Mouse (Mus musculus): ENCODE data around the gene Apol8. TPM values are rescaled to one million over a fixed set of nuclear protein-coding genes. Genes with fewer than 3 reads are reported as not detected.

The Apol8 gene
- polyA plus RNA-seq, 1 experiment from 2014 or later, result 9.8 TPM

- no peaks in the 10 kb centered on the region for H3K9me3 ChIP-seq (ENCODE audit: low read length)
- no peaks in the 10 kb centered on the region for H3K27me3 ChIP-seq (ENCODE audit: insufficient read depth, low read length)
- DNase-seq, result no peak
- H3K4me3 ChIP-seq (ENCODE audit: low read depth, low read length), result no peak overlapping the region
- WGBS (ENCODE audit: insufficient replicate concordance), result 90% methylated on average over 13 of the region's 13 CpGs
- no peak overlapping the region for H3K4me2 ChIP-seq (ENCODE audit: low read depth, low read length)
- no peak overlapping the region for H3K27ac ChIP-seq (ENCODE audit: low read depth)
- H3K4me1 ChIP-seq (ENCODE audit: insufficient read depth), result peaks cover 26% of the 10 kb centered on the region
- H3K36me3 ChIP-seq (replicated peaks; ENCODE audit: insufficient read depth, low read length), result peaks cover 87% of the 10 kb centered on the region
- no peak for TF ChIP-seq EP300 (IDR thresholded peaks at IDR 0.05; ENCODE audit: low read depth)
- TF ChIP-seq CTCF (IDR thresholded peaks at IDR 0.05; ENCODE audit: low read depth), result no peak
- no peak for ATAC-seq
- no peak overlapping the region for H3K9ac ChIP-seq (replicated peaks)
These were observed 38.1 kb upstream of the Apol8 start for GRCm38 (mm10) chr15:77794908-77795356.

DNA sequence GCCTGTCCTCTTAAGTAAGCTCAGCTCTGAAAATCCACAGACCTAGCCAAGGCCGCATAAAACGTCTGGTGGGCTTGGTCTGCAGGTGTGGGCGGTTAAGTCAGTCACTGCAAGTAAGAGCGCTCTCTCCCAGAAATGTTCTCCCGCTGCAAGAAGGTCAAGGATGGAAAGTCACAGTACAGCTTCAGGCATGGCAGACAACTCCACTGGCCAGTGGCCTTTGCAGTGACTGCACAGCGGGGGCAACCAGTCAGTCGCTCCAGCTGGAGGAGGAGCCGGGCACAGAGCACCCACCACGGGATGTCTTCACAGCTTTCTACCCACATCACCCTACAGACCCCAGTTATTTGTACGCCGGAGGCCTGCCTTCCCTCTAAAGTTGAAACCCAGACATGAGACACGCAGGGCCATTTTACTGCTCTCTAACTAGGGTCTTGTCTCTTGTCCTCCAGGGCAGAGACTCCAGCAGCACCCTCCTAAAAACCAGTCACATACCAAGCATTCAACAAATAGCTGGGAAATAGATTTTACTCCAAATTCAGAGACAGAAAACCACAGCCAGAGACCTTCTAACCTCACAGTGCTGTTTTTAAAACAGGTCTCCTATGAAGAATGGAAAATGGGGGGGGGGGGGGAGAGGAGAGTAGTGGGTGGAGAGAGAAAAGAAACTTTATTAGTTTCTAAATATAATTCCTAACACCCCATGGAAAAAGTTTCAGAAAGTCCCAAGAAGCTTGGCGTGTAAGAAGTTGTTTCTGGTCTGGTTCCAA lies 37.5 kb upstream of the Apol8 start:
- H3K36me3 ChIP-seq (replicated peaks; ENCODE audit: insufficient read depth, low read length), result peaks cover 87% of the 10 kb centered on the region
- no peak overlapping the region for H3K27ac ChIP-seq (ENCODE audit: low read depth)

GRCm38 (mm10) chr15:77793554-77793953 lies 36.8 kb upstream of the Apol8 start:
- no peak overlapping the region for H3K4me2 ChIP-seq (ENCODE audit: low read depth, low read length)
- no peaks in the 10 kb centered on the region for H3K9me3 ChIP-seq (ENCODE audit: low read length)
- no peak for TF ChIP-seq EP300 (IDR thresholded peaks at IDR 0.05; ENCODE audit: low read depth)
- no peak for TF ChIP-seq CTCF (IDR thresholded peaks at IDR 0.05; ENCODE audit: low read depth)
- no peak overlapping the region for H3K9ac ChIP-seq (replicated peaks)
- H3K27me3 ChIP-seq (ENCODE audit: insufficient read depth, low read length), result no peaks in the 10 kb centered on the region
- no peak overlapping the region for H3K4me3 ChIP-seq (ENCODE audit: low read depth, low read length)
- ATAC-seq (no peak), DNase-seq (no peak)
- H3K4me1 ChIP-seq (ENCODE audit: insufficient read depth), result peaks cover 12% of the 10 kb centered on the region
- WGBS (ENCODE audit: insufficient replicate concordance), result 87% methylated on average over 7 of the region's 7 CpGs
- H3K36me3 ChIP-seq (replicated peaks; ENCODE audit: insufficient read depth, low read length), result peaks cover 89% of the 10 kb centered on the region
- no peak overlapping the region for H3K27ac ChIP-seq (ENCODE audit: low read depth)

More for the DNA sequence above, 37.5 kb upstream of the Apol8 start:
- Histone ChIP-seq H3K4me1 (ENCODE audit: insufficient read depth) (peaks cover 20% of the 10 kb centered on the region), H3K4me2 (ENCODE audit: low read depth, low read length) (no peak overlapping the region), H3K9me3 (ENCODE audit: low read length) (no peaks in the 10 kb centered on the region), H3K27me3 (ENCODE audit: insufficient read depth, low read length) (no peaks in the 10 kb centered on the region), H3K9ac (replicated peaks) (no peak overlapping the region), H3K4me3 (ENCODE audit: low read depth, low read length) (no peak overlapping the region)
- WGBS (ENCODE audit: insufficient replicate concordance), result 83% methylated on average over 13 of the region's 13 CpGs
- no peak for DNase-seq
- TF ChIP-seq CTCF (IDR thresholded peaks at IDR 0.05; ENCODE audit: low read depth) (no peak), EP300 (IDR thresholded peaks at IDR 0.05; ENCODE audit: low read depth) (no peak)
- no peak for ATAC-seq

DNA sequence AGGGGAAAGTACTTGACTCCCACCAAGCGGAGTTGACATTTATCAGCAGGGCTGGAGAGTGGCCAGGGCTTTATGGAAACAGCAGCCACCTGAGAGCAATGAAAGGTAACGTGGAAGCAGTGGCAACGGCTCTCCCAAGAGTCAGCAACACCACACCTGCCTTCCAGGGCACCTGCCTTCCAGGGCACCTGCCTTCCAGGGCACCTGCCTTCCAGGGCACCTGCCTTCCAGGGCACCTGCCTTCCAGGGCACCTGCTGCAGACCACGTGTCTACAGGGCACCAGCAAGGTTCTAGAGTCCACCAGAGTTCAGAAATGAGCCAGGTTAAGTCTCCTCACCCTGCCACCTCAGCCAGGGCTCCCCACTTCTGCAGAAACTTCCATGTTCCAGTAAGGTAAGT lies 36.3 kb upstream of the Apol8 start:
- H3K27ac ChIP-seq (ENCODE audit: low read depth), result no peak overlapping the region
- no peak for DNase-seq
- H3K4me3 ChIP-seq (ENCODE audit: low read depth, low read length), result no peak overlapping the region
- no peaks in the 10 kb centered on the region for H3K9me3 ChIP-seq (ENCODE audit: low read length)
- no peak overlapping the region for H3K4me2 ChIP-seq (ENCODE audit: low read depth, low read length)
- WGBS (ENCODE audit: insufficient replicate concordance), result 82% methylated on average over 4 of the region's 4 CpGs
- peaks cover 8% of the 10 kb centered on the region; the same call in 1 of the 2 replicates for H3K4me1 ChIP-seq (ENCODE audit: insufficient read depth)
- no peak overlapping the region for H3K9ac ChIP-seq (replicated peaks)
- no peak for ATAC-seq
- H3K36me3 ChIP-seq (replicated peaks; ENCODE audit: insufficient read depth, low read length), result peaks cover 94% of the 10 kb centered on the region
- TF ChIP-seq CTCF (IDR thresholded peaks at IDR 0.05; ENCODE audit: low read depth), result no peak
- no peak for TF ChIP-seq EP300 (IDR thresholded peaks at IDR 0.05; ENCODE audit: low read depth)
- H3K27me3 ChIP-seq (ENCODE audit: insufficient read depth, low read length), result no peaks in the 10 kb centered on the region

DNA sequence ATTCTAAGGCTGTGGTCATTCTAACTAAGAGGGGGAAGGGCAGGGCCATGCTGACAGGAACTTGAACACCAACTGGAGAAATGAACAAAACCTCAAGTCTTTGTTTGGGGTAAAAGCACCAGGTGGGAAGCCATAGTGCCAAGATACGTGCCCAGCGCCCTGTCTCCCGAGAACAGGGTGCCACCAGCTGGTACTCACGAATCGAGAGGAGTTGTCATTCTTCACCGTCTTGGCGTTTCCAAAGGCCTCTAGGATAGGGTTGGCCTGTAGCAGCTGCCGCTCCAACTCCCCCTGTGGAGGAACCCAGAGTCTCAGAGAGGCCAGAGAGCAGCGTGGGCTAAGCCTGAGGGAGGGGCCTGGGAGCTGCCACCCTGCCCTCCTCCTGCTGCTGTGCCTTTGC lies 35.3 kb upstream of the Apol8 start:
- Histone ChIP-seq H3K9me3 (ENCODE audit: low read length) (no peaks in the 10 kb centered on the region), H3K9ac (replicated peaks) (no peak overlapping the region), H3K4me3 (ENCODE audit: low read depth, low read length) (no peak overlapping the region), H3K36me3 (replicated peaks; ENCODE audit: insufficient read depth, low read length) (peaks cover 95% of the 10 kb centered on the region), H3K27me3 (ENCODE audit: insufficient read depth, low read length) (no peaks in the 10 kb centered on the region), H3K27ac (ENCODE audit: low read depth) (no peak overlapping the region), H3K4me1 (ENCODE audit: insufficient read depth) (no peaks in the 10 kb centered on the region), H3K4me2 (ENCODE audit: low read depth, low read length) (no peak overlapping the region)
- DNase-seq, result no peak
- TF ChIP-seq EP300 (IDR thresholded peaks at IDR 0.05; ENCODE audit: low read depth), result no peak
- 90% methylated on average over 9 of the region's 9 CpGs for WGBS (ENCODE audit: insufficient replicate concordance)
- ATAC-seq, result no peak

DNA sequence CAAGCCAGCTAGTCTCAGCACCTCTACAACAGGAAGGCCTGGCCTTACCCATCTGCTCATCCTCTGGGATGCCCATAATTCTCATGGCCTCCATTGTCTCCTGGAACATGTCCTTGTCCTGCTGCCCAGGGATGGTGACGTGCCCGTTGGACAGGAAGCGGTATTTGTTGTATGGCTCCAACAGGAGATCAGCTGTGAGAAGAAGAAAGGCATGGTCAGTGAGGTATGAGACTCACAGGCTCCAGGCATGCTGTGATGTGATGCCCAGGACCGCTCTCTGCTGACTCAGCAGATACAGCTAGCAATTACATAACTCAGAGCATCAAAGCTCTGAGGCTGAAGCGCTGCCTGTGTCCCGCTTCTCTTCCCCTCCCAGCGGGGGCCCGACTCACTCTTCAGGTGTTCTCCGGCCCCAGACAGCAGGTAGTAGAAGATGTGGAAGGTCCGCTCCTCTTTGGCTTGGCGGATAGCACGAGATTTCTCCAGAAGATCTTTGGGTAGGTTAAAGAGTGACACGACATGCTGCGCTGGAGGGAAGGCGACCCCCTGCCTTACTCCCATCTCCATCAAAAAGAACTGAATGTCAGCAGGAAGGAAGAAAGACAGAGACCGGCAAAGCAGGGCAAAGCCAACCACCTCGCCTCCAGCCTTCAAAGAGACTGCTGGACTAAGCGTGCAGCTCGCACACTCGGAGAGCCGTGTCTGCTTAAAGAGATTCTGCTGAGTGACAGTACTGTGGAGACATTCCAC lies 34.0 kb upstream of the Apol8 start:
- DNase-seq (no peak), ATAC-seq (no peak)
- no peak overlapping the region for H3K27ac ChIP-seq (ENCODE audit: low read depth)
- peaks cover 96% of the 10 kb centered on the region for H3K36me3 ChIP-seq (replicated peaks; ENCODE audit: insufficient read depth, low read length)
- H3K9me3 ChIP-seq (ENCODE audit: low read length), result no peaks in the 10 kb centered on the region
- WGBS (ENCODE audit: insufficient replicate concordance), result 90% methylated on average over 21 of the region's 21 CpGs
- no peak overlapping the region for H3K9ac ChIP-seq (replicated peaks)
- no peaks in the 10 kb centered on the region for H3K27me3 ChIP-seq (ENCODE audit: insufficient read depth, low read length)
- H3K4me2 ChIP-seq (ENCODE audit: low read depth, low read length), result no peak overlapping the region
- TF ChIP-seq EP300 (IDR thresholded peaks at IDR 0.05; ENCODE audit: low read depth) (no peak), CTCF (IDR thresholded peaks at IDR 0.05; ENCODE audit: low read depth) (no peak)
- H3K4me3 ChIP-seq (ENCODE audit: low read depth, low read length), result no peak overlapping the region
- no peaks in the 10 kb centered on the region for H3K4me1 ChIP-seq (ENCODE audit: insufficient read depth)

Data from liver, postnatal 0 days (tissue).